Mouse (Mus musculus) CH12.LX (cell line): ENCODE results near the gene Bhmt2. TPM values are rescaled to one million over a fixed set of nuclear protein-coding genes. Genes with fewer than 3 reads are reported as not detected.

Source experiments
- DNase-seq: peaks from one replicate; pipeline ENCODE4 v3.0.0-alpha.2; 2013; ENCODE audit errors: extremely low read depth
- H3K27ac ChIP-seq: 2 replicates; pipeline ENCODE4 v1.5.1; 2012; ENCODE audit warnings: low read depth, mild to moderate bottlenecking, control low read depth, moderate library complexity; ENCODE audit not compliant: insufficient read depth
- H3K27me3 ChIP-seq: replicated peaks from 2 replicates; pipeline ENCODE3; 2012; ENCODE audit warnings: inconsistent platforms
- H3K36me3 ChIP-seq, 2 experiments: replicated peaks in 1 of 2; 2 replicates each; pipeline versions ENCODE3 to v1.6.1; 2012; ENCODE audit warnings: inconsistent platforms in 1 of 2, low read length in 1 of 2, mild to moderate bottlenecking in 1 of 2, mixed read lengths in 1 of 2, moderate library complexity in 1 of 2; ENCODE audit not compliant: control insufficient read depth in 1 of 2, insufficient read depth in 1 of 2
- H3K4me1 ChIP-seq, 2 experiments: 2 replicates each; pipeline ENCODE4 v1.6.1; 2012; ENCODE audit warnings: inconsistent platforms in 1 of 2, moderate library complexity in 1 of 2; ENCODE audit not compliant: insufficient read depth in 2 of 2, control insufficient read depth in 1 of 2
- H3K4me2 ChIP-seq: 2 replicates; pipeline ENCODE4 v1.6.1; 2012; ENCODE audit warnings: low read depth, mild to moderate bottlenecking, control low read depth; ENCODE audit not compliant: poor library complexity, insufficient read depth, severe bottlenecking
- H3K4me3 ChIP-seq, 3 experiments: fragments of 150-350 bp in 1 of 3; sonication (generic) in 1 of 3; replicated peaks in 1 of 3; 2 replicates each; pipeline versions ENCODE3 to v1.5.1; 2011 to 2012; ENCODE audit warnings: low read depth in 2 of 3, low read length in 2 of 3, mild to moderate bottlenecking in 2 of 3, moderate library complexity in 2 of 3, control low read depth in 1 of 3, improper control_type of control experiment in 1 of 3, inconsistent platforms in 1 of 3, mixed read lengths in 1 of 3; ENCODE audit not compliant: poor library complexity in 1 of 3
- H3K79me2 ChIP-seq: replicated peaks from 2 replicates; pipeline ENCODE4 v1.6.1; 2012; ENCODE audit warnings: mild to moderate bottlenecking, moderate library complexity; ENCODE audit not compliant: control insufficient read depth, poor library complexity, insufficient read depth, severe bottlenecking; ENCODE audit errors: extremely low read depth
- H3K9ac ChIP-seq: 2 replicates; pipeline ENCODE4 v1.6.1; 2012; ENCODE audit warnings: low read depth, mild to moderate bottlenecking, control low read depth, moderate library complexity; ENCODE audit not compliant: insufficient read depth
- H3K9me3 ChIP-seq: replicated peaks from 2 replicates; pipeline ENCODE3; 2012; ENCODE audit warnings: low read length, inconsistent platforms, mixed read lengths
- CHD2 ChIP-seq: IDR thresholded peaks from 2 replicates; pipeline ENCODE4 v1.6.1; 2011; ENCODE audit warnings: low read length, improper control_type of control experiment
- CTCF ChIP-seq, 2 experiments: IDR thresholded peaks in 1 of 2; conservative IDR thresholded peaks in 1 of 2; 2 replicates each; pipeline ENCODE4 v1.5.1; 2011 to 2012; ENCODE audit warnings: low read depth in 2 of 2, low read length in 2 of 2, improper control_type of control experiment in 1 of 2, inconsistent platforms in 1 of 2, mild to moderate bottlenecking in 1 of 2, moderate library complexity in 1 of 2
- ELF1 ChIP-seq: IDR thresholded peaks from 2 replicates; pipeline ENCODE4 v1.6.1; 2014; ENCODE audit warnings: low read depth, mild to moderate bottlenecking, inconsistent platforms, low read length, improper control_type of control experiment
- GABPA ChIP-seq: IDR thresholded peaks from 2 replicates; pipeline ENCODE4 v1.6.1; 2012; ENCODE audit warnings: low read depth, low read length, improper control_type of control experiment, inconsistent platforms; ENCODE audit not compliant: insufficient replicate concordance
- HCFC1 ChIP-seq: IDR thresholded peaks from 2 replicates; pipeline ENCODE4 v1.6.1; 2012; ENCODE audit warnings: low read depth, mild to moderate bottlenecking, inconsistent platforms, low read length, improper control_type of control experiment
- IRF4 ChIP-seq: IDR thresholded peaks from 2 replicates; pipeline ENCODE4 v1.6.1; 2014; ENCODE audit warnings: low read depth, mild to moderate bottlenecking, inconsistent platforms, low read length, improper control_type of control experiment
- JUN ChIP-seq: IDR thresholded peaks from 2 replicates; pipeline ENCODE4 v1.6.1; 2011; ENCODE audit warnings: low read depth, mild to moderate bottlenecking, low read length, improper control_type of control experiment, moderate library complexity; ENCODE audit not compliant: insufficient read depth
- KAT2A ChIP-seq: IDR thresholded peaks from 2 replicates; pipeline ENCODE4 v1.6.1; 2012; ENCODE audit warnings: low read length, improper control_type of control experiment, inconsistent platforms; ENCODE audit not compliant: insufficient replicate concordance
- MAFK ChIP-seq: IDR thresholded peaks from 2 replicates; pipeline ENCODE4 v1.6.1; 2011; ENCODE audit warnings: low read length, improper control_type of control experiment; ENCODE audit not compliant: insufficient replicate concordance
- MAZ ChIP-seq: IDR thresholded peaks from 2 replicates; pipeline ENCODE4 v1.6.1; 2012; ENCODE audit warnings: low read depth, mild to moderate bottlenecking, inconsistent platforms, low read length, improper control_type of control experiment, moderate library complexity
- MEF2A ChIP-seq: IDR thresholded peaks from 2 replicates; pipeline ENCODE4 v1.6.1; 2014; ENCODE audit warnings: low read depth, mild to moderate bottlenecking, inconsistent platforms, low read length, improper control_type of control experiment, borderline replicate concordance
- MXI1 ChIP-seq: IDR thresholded peaks from 2 replicates; pipeline ENCODE4 v1.6.1; 2011; ENCODE audit warnings: mild to moderate bottlenecking, low read depth, low read length, improper control_type of control experiment
- MYC ChIP-seq: IDR thresholded peaks from 2 replicates; pipeline ENCODE4 v1.6.1; 2011; ENCODE audit warnings: low read depth, mild to moderate bottlenecking, improper control_type of control experiment, low read length
- NELFE ChIP-seq: IDR thresholded peaks from 2 replicates; pipeline ENCODE4 v1.6.1; 2011; ENCODE audit warnings: low read depth, low read length, improper control_type of control experiment
- NRF1 ChIP-seq: IDR thresholded peaks from 2 replicates; pipeline ENCODE4 v1.6.1; 2014; ENCODE audit warnings: low read depth, mild to moderate bottlenecking, inconsistent platforms, low read length, improper control_type of control experiment, moderate library complexity
- PAX5 ChIP-seq: IDR thresholded peaks from 2 replicates; pipeline ENCODE4 v1.6.1; 2012; ENCODE audit warnings: low read length, inconsistent platforms, mixed read lengths
- POLR2AphosphoS2 ChIP-seq: IDR thresholded peaks from 2 replicates; pipeline ENCODE4 v1.6.1; 2011; ENCODE audit warnings: low read depth, low read length, improper control_type of control experiment
- RCOR1 ChIP-seq: conservative IDR thresholded peaks from 2 replicates; pipeline ENCODE4 v1.6.1; 2012; ENCODE audit warnings: low read depth, mild to moderate bottlenecking, inconsistent platforms, low read length, improper control_type of control experiment
- SMC3 ChIP-seq: IDR thresholded peaks from 2 replicates; pipeline ENCODE4 v1.6.1; 2011; ENCODE audit warnings: low read depth, low read length, improper control_type of control experiment
- TBP ChIP-seq: conservative IDR thresholded peaks from 2 replicates; pipeline ENCODE4 v1.6.1; 2011; ENCODE audit warnings: low read depth, low read length, improper control_type of control experiment
- ZKSCAN1 ChIP-seq: IDR thresholded peaks from 2 replicates; pipeline ENCODE4 v1.6.1; 2012; ENCODE audit warnings: low read depth, inconsistent platforms, low read length, improper control_type of control experiment, borderline replicate concordance
- ZMIZ1 ChIP-seq: IDR thresholded peaks from 2 replicates; pipeline ENCODE4 v1.6.1; 2012; ENCODE audit warnings: low read depth, mild to moderate bottlenecking, inconsistent platforms, low read length, improper control_type of control experiment
- dilution Hi-C: fragments of 300-500 bp; cut with MboI; formaldehyde crosslinking; loops from 2 replicates; pipeline ENCODE4 v1.14.3; 2020; ENCODE audit warnings: low sequenced_read_pairs; ENCODE audit not compliant: extremely low pct_unique_long_range_greater_than_20kb, extremely low pct_ligation_motif_present
- in situ Hi-C: fragments of 300-500 bp; cut with MboI; formaldehyde crosslinking; loops from 3 replicates; pipeline ENCODE4 v1.14.3; 2019; ENCODE audit warnings: low sequenced_read_pairs, low pct_ligation_motif_present, low pct_unique_long_range_greater_than_20kb, mixed read lengths
- polyA plus RNA-seq: library from polyadenylated mRNA; unstranded; fragments of >175 nt; gene quantifications from 2 replicates; pipeline ENCODE4 v1.2.1, GENCODE M21; 2012; ENCODE audit warnings: low read depth; ENCODE audit not compliant: insufficient read length
- total RNA-seq, 2 experiments: library from RNA; depleted of rRNA; stranded (reverse); fragments of 300-350 nt in 1 of 2; fragments of >200 nt in 1 of 2; gene quantifications; 2 replicates each; pipeline ENCODE4 v1.2.3; 2012 to 2014

Bhmt2 gene
- total and polyA plus RNA-seq, 3 experiments, result not detected

GRCm38 (mm10) chr13:93690821-93691220 is 16.7 kb upstream of the Bhmt2 start:
- Histone ChIP-seq H3K4me2 (no peak overlapping the region), H3K27ac (no peak overlapping the region), H3K79me2 (no peaks in the 10 kb centered on the region), H3K36me3 (no peaks in the 10 kb centered on the region), H3K9ac (no peak overlapping the region), H3K9me3 (no peaks in the 10 kb centered on the region), H3K27me3 (no peaks in the 10 kb centered on the region), H3K4me3 (no peak overlapping the region)
- DNase-seq, result no peak
- in situ Hi-C loops (no loop called here), dilution Hi-C loops (no loop called here)
- TF ChIP-seq POLR2AphosphoS2 (no peak), TBP (no peak), MAFK (no peak), CTCF (conservative IDR thresholded peaks at IDR 0.05 in 1 of 2, IDR thresholded peaks at IDR 0.05 in 1 of 2; ENCODE audit: low read depth in 2 of 2, low read length in 2 of 2) (no peak), MAZ (no peak), NELFE (no peak), GABPA (no peak), ELF1 (no peak), SMC3 (no peak), RCOR1 (no peak), MXI1 (no peak), KAT2A (no peak)
- TF ChIP-seq, all 38 proteins: peak for 0
- 0 out of 4 replicates have a peak, but pooled peaks cover 0 to 2% of the 10 kb centered on the region in 2 experiments for H3K4me1 ChIP-seq

- Histone ChIP-seq H3K9me3 (no peaks in the 10 kb centered on the region), H3K27ac (no peak overlapping the region), H3K4me1 (0 out of 4 replicates have a peak, but pooled peaks cover 0 to 2% of the 10 kb centered on the region in 2 experiments), H3K9ac (no peak overlapping the region), H3K36me3 (no peaks in the 10 kb centered on the region), H3K4me3 (no peak overlapping the region), H3K79me2 (no peaks in the 10 kb centered on the region), H3K4me2 (no peak overlapping the region), H3K27me3 (no peaks in the 10 kb centered on the region)
- DNase-seq, result no peak
- in situ Hi-C loops (no loop called here), dilution Hi-C loops (no loop called here)
- TF ChIP-seq CHD2 (no peak), HCFC1 (no peak), MEF2A (no peak), MYC (no peak), JUN (no peak), IRF4 (no peak), SMC3 (no peak), NRF1 (no peak), NELFE (no peak), ZKSCAN1 (no peak), PAX5 (no peak), ZMIZ1 (no peak), ELF1 (no peak), RCOR1 (no peak)
Measured at GRCm38 (mm10) chr13:93689566-93689965, 15.5 kb upstream of the Bhmt2 start.
